Mouse (Mus musculus): ENCODE measurements around the gene Asb17. TPM values are rescaled to one million over a fixed set of nuclear protein-coding genes. Genes with fewer than 3 reads are reported as not detected.

Asb17 gene
- polyA plus RNA-seq, 1 experiment: 0.02 TPM

DNA sequence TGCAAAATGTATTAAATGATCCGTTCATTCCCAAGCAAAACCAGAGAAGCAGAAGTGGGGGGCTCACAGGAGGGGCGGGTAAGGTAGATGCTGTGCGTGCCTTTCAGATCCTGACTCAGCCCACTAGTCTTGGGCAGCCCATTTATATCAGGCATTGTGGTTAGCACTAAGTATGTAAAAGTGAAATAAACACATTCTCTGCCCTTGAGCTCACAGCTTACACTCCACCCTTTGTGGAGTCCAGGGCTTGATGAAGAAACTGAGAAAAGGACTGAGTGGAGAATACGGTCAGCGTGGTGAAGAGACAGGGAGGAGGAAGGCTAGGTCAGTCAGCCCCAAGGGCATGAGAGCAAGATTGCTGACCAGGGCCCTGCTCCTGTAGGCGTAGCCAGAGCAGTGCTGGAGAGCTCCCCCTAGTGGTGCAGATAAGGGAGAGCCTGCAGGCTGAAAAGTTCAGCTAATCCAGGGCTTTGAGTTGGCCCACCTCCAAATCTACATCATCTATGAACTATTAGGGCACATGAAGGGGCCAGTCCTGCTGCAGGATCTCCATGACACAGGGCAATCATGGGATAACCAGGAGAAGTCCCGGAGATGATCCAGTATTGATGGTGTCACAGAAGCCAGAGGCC is 8.4 kb upstream of the Asb17 start:
- no peaks in the 10 kb centered on the region for H3K36me3 ChIP-seq (ENCODE audit: control insufficient read depth, insufficient read depth)
- no peak overlapping the region for H3K4me3 ChIP-seq (ENCODE audit: insufficient read depth, poor library complexity, severe bottlenecking)
- no peaks in the 10 kb centered on the region for H3K79me2 ChIP-seq (ENCODE audit: control insufficient read depth, insufficient read depth)
- no peaks in the 10 kb centered on the region for H3K79me3 ChIP-seq (ENCODE audit: low read depth)
- H3K27me3 ChIP-seq (ENCODE audit: control insufficient read depth, insufficient read depth, insufficient read length): no peaks in the 10 kb centered on the region
- no peak overlapping the region for H3ac ChIP-seq (ENCODE audit: control insufficient read depth, insufficient read length, low read depth)
- peak; percentile 49 for TF ChIP-seq CTCF (IDR thresholded peaks at IDR 0.05; ENCODE audit: control insufficient read depth, insufficient read depth, insufficient read length)
- TF ChIP-seq USF1 (IDR thresholded peaks at IDR 0.05; ENCODE audit: low read depth): no peak

DNA sequence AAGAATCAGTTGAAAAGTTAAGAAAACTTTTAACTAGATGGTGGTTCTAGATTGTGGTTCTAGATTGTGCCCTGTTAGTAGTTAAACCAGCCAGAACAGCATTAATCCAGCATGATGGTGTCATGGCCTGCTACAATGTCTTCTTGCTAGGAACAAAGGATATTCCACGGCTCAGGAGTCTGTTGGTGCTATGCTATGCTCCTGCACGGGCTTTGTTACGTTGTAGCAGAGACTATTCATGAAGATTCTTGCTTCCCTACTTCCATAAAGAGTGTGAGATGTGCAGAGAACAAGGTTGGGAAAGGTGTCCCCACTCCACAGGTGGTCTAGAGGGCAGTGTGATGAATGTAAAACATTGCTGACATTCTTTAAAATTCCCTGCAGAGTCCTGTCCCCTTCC is 7.7 kb upstream of the Asb17 start:
- Histone ChIP-seq H3ac (ENCODE audit: control insufficient read depth, insufficient read length, low read depth) (no peak overlapping the region), H3K36me3 (ENCODE audit: control insufficient read depth, insufficient read depth) (no peaks in the 10 kb centered on the region), H3K79me3 (ENCODE audit: low read depth) (no peaks in the 10 kb centered on the region), H3K4me3 (ENCODE audit: insufficient read depth, poor library complexity, severe bottlenecking) (no peak overlapping the region), H3K79me2 (ENCODE audit: control insufficient read depth, insufficient read depth) (no peaks in the 10 kb centered on the region), H3K27me3 (ENCODE audit: control insufficient read depth, insufficient read depth, insufficient read length) (no peaks in the 10 kb centered on the region)
- TF ChIP-seq FOSL1 (IDR thresholded peaks at IDR 0.05; ENCODE audit: insufficient read depth, low read length, poor library complexity, severe bottlenecking): no peak
- TF ChIP-seq CTCF (IDR thresholded peaks at IDR 0.05; ENCODE audit: control insufficient read depth, insufficient read depth, insufficient read length): no peak
- no peak for TF ChIP-seq MYOG (IDR thresholded peaks at IDR 0.05; ENCODE audit: control insufficient read depth, extremely low read depth, insufficient read length)
- TF ChIP-seq MYOD1 (IDR thresholded peaks at IDR 0.05; ENCODE audit: control insufficient read depth, insufficient read length, low read depth): no peak
- no peak for TF ChIP-seq CEBPB (IDR thresholded peaks at IDR 0.05; ENCODE audit: low read depth)
- TF ChIP-seq MAX (IDR thresholded peaks at IDR 0.05): no peak
- no peak for TF ChIP-seq USF1 (IDR thresholded peaks at IDR 0.05; ENCODE audit: low read depth)

DNA sequence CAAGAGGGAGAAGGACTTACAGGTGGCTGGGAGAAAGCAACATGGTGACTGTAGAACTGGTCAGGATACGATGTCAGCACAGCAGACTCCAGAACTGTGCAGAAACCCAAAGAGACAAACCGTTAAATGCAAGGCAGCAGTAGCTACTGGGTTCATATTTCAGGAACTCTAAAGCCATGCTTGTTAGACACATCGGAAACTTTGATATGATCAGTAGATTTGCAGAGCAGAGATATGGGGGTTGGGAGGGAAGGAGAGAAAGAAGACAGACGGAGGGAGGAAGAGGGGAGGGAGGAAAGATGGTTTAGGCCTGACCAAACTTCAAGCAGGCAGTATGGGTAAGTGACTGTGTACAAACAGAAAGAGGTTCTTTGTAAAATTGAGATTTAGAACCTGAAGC is 6.4 kb upstream of the Asb17 start:
- TF ChIP-seq MYOG (IDR thresholded peaks at IDR 0.05; ENCODE audit: control insufficient read depth, extremely low read depth, insufficient read length) (no peak), CEBPB (IDR thresholded peaks at IDR 0.05; ENCODE audit: low read depth) (no peak), USF1 (IDR thresholded peaks at IDR 0.05; ENCODE audit: low read depth) (no peak), FOSL1 (IDR thresholded peaks at IDR 0.05; ENCODE audit: insufficient read depth, low read length, poor library complexity, severe bottlenecking) (no peak), MYOD1 (IDR thresholded peaks at IDR 0.05; ENCODE audit: control insufficient read depth, insufficient read length, low read depth) (no peak), MAX (IDR thresholded peaks at IDR 0.05) (no peak), CTCF (IDR thresholded peaks at IDR 0.05; ENCODE audit: control insufficient read depth, insufficient read depth, insufficient read length) (no peak)
- no peaks in the 10 kb centered on the region for H3K27me3 ChIP-seq (ENCODE audit: control insufficient read depth, insufficient read depth, insufficient read length)

DNA sequence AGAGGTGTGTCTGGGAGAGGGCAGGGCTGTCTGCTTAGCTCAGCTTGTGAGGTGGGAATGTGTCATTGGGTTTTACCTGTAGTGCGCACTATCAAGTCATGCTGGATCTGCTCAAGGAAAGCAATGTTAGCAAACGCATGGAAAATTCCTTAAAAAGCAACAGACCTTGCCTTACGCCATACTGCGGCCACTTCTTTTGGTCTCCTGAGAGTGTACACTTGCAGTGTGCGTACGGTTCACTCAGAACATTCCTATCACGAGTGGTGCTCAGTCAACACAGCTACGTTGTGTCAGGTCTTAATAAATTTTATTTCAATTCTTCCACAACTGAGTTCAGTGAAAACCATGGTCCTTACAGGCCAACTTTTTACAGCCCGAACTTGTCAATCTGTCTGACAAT is 748 bp downstream of the Asb17 start:
- no peak for TF ChIP-seq CTCF (IDR thresholded peaks at IDR 0.05; ENCODE audit: control insufficient read depth, insufficient read depth, insufficient read length)
- TF ChIP-seq MAX (IDR thresholded peaks at IDR 0.05): no peak
- TF ChIP-seq MYOG (IDR thresholded peaks at IDR 0.05; ENCODE audit: control insufficient read depth, extremely low read depth, insufficient read length): no peak
- no peak for TF ChIP-seq FOSL1 (IDR thresholded peaks at IDR 0.05; ENCODE audit: insufficient read depth, low read length, poor library complexity, severe bottlenecking)
- TF ChIP-seq CEBPB (IDR thresholded peaks at IDR 0.05; ENCODE audit: low read depth): no peak
- no peaks in the 10 kb centered on the region for H3K79me3 ChIP-seq (ENCODE audit: low read depth)

More for the DNA sequence above, 6.4 kb upstream of the Asb17 start:
- Histone ChIP-seq H3K36me3 (ENCODE audit: control insufficient read depth, insufficient read depth) (no peaks in the 10 kb centered on the region), H3K79me3 (ENCODE audit: low read depth) (no peaks in the 10 kb centered on the region), H3ac (ENCODE audit: control insufficient read depth, insufficient read length, low read depth) (no peak overlapping the region), H3K79me2 (ENCODE audit: control insufficient read depth, insufficient read depth) (no peaks in the 10 kb centered on the region), H3K4me3 (ENCODE audit: insufficient read depth, poor library complexity, severe bottlenecking) (no peak overlapping the region)

DNA sequence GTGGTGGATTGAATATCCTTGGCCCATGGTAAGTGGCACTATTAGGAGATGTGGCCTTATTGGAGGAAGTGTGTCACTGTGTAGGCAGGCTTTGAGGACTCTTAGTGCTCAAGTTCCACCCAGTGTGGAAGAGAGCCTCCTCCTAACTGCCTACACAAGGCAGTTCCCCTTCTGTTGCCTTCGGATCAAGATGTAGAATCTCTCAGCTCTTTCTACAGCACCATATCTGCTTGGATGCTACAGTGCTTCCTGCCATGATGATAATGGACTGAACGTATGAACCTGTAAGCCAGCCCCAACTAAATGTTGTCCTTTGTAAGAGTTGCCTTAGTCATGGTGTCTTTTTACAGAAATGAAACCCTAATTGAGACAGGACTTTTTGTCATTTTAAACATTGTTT is 1.5 kb downstream of the Asb17 start:
- Histone ChIP-seq H3K27me3 (ENCODE audit: control insufficient read depth, insufficient read depth, insufficient read length) (no peaks in the 10 kb centered on the region), H3K79me2 (ENCODE audit: control insufficient read depth, insufficient read depth) (no peaks in the 10 kb centered on the region), H3K79me3 (ENCODE audit: low read depth) (no peaks in the 10 kb centered on the region), H3K4me3 (ENCODE audit: insufficient read depth, poor library complexity, severe bottlenecking) (no peak overlapping the region), H3K36me3 (ENCODE audit: control insufficient read depth, insufficient read depth) (no peaks in the 10 kb centered on the region), H3ac (ENCODE audit: control insufficient read depth, insufficient read length, low read depth) (no peak overlapping the region)
- TF ChIP-seq MYOD1 (IDR thresholded peaks at IDR 0.05; ENCODE audit: control insufficient read depth, insufficient read length, low read depth) (no peak), CTCF (IDR thresholded peaks at IDR 0.05; ENCODE audit: control insufficient read depth, insufficient read depth, insufficient read length) (no peak), CEBPB (IDR thresholded peaks at IDR 0.05; ENCODE audit: low read depth) (no peak), MYOG (IDR thresholded peaks at IDR 0.05; ENCODE audit: control insufficient read depth, extremely low read depth, insufficient read length) (no peak), FOSL1 (IDR thresholded peaks at IDR 0.05; ENCODE audit: insufficient read depth, low read length, poor library complexity, severe bottlenecking) (no peak)

More for the DNA sequence above, 748 bp downstream of the Asb17 start:
- H3K79me2 ChIP-seq (ENCODE audit: control insufficient read depth, insufficient read depth): no peaks in the 10 kb centered on the region
- H3K36me3 ChIP-seq (ENCODE audit: control insufficient read depth, insufficient read depth): no peaks in the 10 kb centered on the region
- no peak overlapping the region for H3K4me3 ChIP-seq (ENCODE audit: insufficient read depth, poor library complexity, severe bottlenecking)
- H3ac ChIP-seq (ENCODE audit: control insufficient read depth, insufficient read length, low read depth): no peak overlapping the region
- no peaks in the 10 kb centered on the region for H3K27me3 ChIP-seq (ENCODE audit: control insufficient read depth, insufficient read depth, insufficient read length)

DNA sequence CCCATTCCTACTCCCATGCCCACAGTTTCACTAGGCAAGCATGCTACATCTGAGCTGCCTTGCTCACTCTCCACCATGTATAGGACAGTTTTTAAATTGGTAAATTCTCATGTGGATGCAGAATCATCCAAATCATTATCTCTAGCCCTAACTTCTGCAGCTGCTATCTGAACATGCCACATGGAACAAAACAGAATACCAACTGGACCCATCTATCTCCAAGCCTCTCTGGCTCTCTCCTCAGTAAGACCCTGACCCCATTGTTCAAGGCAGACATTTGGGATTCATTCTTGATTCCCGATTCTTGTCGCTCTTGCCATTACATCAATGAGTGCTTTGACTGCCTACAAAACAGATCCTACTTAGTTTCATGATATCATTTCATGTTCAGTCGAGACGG is 2.1 kb downstream of the Asb17 start:
- no peaks in the 10 kb centered on the region for H3K79me2 ChIP-seq (ENCODE audit: control insufficient read depth, insufficient read depth)
- no peak overlapping the region for H3K4me3 ChIP-seq (ENCODE audit: insufficient read depth, poor library complexity, severe bottlenecking)
- H3K79me3 ChIP-seq (ENCODE audit: low read depth): no peaks in the 10 kb centered on the region
- H3K36me3 ChIP-seq (ENCODE audit: control insufficient read depth, insufficient read depth): no peaks in the 10 kb centered on the region
- no peaks in the 10 kb centered on the region for H3K27me3 ChIP-seq (ENCODE audit: control insufficient read depth, insufficient read depth, insufficient read length)
- TF ChIP-seq FOSL1 (IDR thresholded peaks at IDR 0.05; ENCODE audit: insufficient read depth, low read length, poor library complexity, severe bottlenecking) (no peak), CTCF (IDR thresholded peaks at IDR 0.05; ENCODE audit: control insufficient read depth, insufficient read depth, insufficient read length) (no peak), CEBPB (IDR thresholded peaks at IDR 0.05; ENCODE audit: low read depth) (no peak), USF1 (IDR thresholded peaks at IDR 0.05; ENCODE audit: low read depth) (no peak)
- no peak overlapping the region for H3ac ChIP-seq (ENCODE audit: control insufficient read depth, insufficient read length, low read depth)

Measured in C2C12 (cell line).